Mouse (Mus musculus) megakaryocyte progenitor cell, adult 5-6 weeks (primary cell): ENCODE measurements around the gene Top2a. TPM values are rescaled to one million over a fixed set of nuclear protein-coding genes. Genes with fewer than 3 reads are reported as not detected.

ENCODE experiments used
- ATAC-seq: replicated peaks from 2 replicates; pipeline ENCODE4 v1.8.0; 2016; ENCODE audit warnings: mild to moderate bottlenecking, moderate TSS enrichment, inconsistent platforms; ENCODE audit not compliant: poor library complexity
- total RNA-seq, 2 experiments: library from RNA; stranded (forward) in 1 of 2; stranded (reverse) in 1 of 2; fragments of 157-497, 149-512 nt in 1 of 2; fragments of 200-1000 nt in 1 of 2; gene quantifications; 2 replicates each; pipeline versions ENCODE4 v1.2.3 to v1.2.4; 2015 to 2017

Gene Top2a
- total RNA-seq, 2 experiments from 2014 or later: 284 to 584 TPM

DNA sequence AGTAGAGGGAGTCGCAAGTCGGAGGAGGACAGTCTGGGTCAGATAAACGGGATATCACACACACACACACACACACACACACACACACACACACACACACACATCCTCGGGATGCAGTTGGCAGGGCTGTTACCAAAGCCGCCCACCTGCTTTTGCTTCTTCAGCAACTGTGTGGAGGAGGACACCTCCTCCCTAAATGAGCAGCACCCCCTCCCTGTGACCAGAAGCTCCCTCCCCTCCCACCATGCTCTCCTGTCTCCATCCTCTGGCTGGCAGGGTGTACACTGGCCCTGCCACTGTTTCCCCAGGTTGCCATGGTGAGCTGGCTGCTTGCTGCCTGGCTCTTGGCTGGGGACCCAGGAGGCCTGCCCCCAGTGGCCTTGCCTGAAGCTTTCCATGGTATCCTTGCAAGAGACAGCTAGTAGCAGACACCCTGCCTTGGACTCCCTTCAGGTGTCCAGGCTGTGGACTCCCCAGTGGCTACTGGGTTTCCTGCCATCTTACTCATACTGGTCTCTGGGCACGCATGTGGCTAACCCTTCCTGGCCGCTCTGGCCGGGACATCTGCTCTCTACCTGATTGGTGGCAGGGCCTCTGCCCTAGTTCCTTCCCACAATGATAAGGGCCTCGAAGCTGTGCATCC is 57.4 kb downstream of the Top2a start:
- ATAC-seq: peak; percentile 32

DNA sequence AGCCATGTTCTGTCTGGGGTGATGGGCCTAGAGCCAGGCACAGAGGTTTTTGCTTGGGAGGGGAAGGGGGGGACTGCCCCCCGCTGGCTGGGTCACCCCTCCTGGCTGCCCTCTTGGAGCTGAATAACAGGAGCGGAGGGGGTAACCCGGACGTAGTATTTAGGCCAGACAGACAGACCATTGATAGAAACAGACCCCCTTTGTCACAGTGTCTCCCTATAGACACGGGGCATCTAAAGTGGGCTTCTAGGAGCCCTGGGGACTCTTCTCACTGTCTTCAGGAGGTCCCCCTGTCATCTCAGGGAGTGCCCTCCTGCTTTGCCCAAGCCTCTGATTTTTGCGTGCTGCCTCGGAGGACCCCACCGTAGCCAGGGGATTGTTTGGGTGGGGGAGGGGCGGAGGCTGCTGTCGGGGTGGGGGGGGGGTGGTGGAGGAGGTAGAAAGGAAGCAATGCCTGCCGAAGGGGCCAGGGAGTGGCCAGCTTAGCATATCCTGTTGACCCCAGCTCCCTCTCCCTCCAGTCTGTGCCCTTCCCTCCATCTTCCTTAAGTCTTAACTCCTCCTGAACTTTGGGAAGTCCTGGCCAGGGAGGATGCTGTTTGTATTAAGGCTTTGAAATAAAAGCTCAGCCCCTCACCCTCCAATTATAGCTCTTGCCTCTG is 58.4 kb downstream of the Top2a start:
- ATAC-seq: no peak

DNA sequence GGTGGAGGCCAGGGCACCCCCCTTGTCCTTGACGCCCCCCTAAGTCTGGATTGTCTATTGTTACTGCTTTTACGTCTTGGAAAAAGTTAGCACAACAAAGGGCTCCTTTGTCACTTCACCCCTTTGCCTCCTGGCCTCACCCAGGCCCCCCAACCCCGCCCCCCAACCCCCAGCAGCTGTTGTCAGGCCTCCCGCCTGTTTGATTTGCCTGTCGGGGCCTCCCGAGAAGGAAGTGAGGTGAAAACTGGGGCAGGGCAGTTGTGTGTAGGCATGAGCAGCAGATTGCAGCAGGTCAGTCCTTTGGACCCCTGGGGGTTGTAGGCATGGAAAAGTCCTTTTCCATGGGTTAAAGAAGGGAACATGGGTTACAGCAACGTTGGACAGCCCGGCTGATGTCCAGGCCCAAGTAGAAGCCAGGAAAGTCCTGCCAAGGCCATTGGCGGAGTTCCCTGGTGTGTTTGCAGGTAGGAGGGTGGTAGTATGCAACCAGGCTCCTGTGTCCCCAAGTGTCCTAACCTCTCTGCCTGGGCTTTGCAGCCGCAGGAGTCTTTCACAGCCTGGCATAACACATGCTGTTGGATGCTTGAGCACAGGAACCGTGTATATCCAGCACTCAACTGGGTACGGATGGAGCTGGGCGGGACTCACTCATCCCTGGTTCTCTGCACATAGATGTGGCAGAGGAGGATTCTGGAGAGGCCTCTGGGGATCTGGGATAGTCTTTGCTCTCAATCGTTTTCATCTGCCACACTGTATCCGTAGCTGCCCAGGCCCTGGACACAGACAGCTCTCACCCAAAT is 59.2 kb downstream of the Top2a start:
- ATAC-seq: no peak

DNA sequence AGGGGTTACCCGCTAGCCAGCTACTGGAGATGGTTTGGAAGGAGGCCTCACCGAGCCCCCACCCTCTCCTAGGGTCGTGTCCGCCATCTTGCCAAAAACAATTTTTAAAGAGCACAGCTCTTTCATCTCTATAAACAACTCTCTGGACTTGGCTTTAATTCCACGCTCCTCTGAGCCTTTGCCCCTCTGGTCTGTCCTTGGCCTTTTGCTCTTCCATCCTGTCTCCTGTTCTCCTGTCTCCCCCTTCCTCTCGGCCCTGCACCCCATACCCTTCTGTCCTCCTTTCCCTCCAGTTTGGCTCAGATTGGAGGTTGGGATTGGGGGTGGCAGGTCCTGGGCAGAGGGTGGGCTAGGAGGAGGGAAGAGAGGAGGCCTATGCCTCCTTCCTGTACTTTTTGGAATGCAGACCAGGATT is 59.8 kb downstream of the Top2a start:
- ATAC-seq: no peak

- peak; percentile 32 for ATAC-seq
Observed at GRCm38 (mm10) chr11:98963191-98964021, 60.6 kb downstream of the Top2a start.

DNA sequence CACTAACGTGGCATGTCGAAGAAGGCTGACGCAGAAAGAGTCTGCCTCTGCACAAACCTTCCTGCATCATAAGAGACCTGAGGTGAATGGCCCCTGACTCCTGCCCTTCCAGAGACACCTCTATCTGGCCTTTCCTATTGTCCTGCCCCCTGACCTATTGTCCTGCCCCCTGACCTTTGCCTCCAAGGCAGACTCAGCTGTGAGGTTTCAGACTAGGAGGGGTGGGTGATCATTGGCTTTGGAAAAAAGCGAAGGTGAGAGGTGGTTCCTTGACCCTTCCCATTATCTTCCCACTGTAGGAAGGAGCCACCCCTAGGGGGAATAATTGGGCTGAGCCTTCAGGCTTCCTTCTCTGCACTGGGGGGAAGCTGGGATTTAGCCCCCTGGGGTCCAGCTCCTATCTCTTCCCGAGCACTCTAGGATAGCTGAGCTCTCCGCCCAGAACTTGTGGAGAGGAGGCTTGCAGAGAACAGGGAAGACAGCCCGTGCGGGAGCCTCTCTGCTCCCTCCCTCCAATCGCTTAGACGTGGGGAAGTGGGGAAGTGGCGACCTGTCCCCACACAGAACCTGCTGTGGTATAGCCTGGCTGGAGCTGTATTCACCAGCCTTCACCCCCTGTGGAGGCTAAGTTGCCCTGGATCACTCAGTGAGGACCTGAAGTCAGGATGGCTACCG is 61.4 kb downstream of the Top2a start:
- no peak for ATAC-seq

DNA sequence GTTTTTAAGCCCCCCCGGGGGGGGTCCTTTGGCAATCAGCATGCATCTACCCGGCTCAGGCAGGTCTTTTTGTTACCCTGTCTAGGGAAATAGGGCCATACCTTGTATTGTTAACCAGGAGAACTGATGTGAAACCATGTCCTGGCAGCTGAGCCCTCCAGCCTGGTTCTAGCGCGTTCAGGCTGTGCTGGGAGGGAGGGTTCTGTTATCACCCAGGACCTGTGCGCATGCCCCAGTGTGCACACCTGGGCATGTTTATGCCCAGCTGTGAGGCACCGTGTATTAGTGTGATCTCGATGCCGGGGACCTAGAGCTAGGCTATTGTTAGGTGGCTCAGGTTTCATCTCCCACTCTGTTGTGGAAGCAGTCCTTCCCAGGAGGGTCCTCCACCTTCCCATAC is 62.2 kb downstream of the Top2a start:
- ATAC-seq: no peak

GRCm38 (mm10) chr11:98961051-98961592 is 62.9 kb downstream of the Top2a start:
- ATAC-seq: no peak

- ATAC-seq: 0 out of 2 replicates have a peak, but pooled peaks have one; percentile 12
Observed at GRCm38 (mm10) chr11:98960313-98960906, 63.6 kb downstream of the Top2a start.

- peak; percentile 77 for ATAC-seq
Observed at GRCm38 (mm10) chr11:98959437-98960312, 64.3 kb downstream of the Top2a start.

GRCm38 (mm10) chr11:98956340-98956739 is 67.6 kb downstream of the Top2a start:
- ATAC-seq: no peak

DNA sequence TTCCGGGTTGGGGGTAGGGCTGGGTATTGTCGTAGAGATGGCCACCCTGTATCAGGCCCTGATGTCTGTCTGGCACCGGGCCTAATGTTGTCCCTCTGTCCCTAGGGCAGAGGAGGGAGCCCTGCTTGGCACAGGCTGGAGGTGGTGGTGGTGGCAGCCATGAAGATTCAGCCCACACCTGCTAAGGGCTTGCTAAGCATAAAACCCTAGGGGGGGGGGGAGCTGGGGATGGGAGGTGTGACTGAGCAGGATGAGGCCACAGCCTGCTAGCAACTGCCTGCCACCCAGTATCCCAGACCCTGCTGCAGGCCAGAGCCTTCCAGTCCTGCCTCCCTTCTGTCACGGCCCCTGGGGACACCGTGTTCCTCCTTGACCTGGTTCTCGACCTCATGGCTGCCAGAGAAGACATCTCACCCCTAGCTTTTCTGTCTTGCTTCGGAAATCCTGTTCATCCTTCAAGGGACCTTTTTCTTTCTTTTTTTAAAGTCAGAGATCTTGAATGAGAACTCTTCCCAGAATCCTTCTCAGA is 68.2 kb downstream of the Top2a start:
- no peak for ATAC-seq

DNA sequence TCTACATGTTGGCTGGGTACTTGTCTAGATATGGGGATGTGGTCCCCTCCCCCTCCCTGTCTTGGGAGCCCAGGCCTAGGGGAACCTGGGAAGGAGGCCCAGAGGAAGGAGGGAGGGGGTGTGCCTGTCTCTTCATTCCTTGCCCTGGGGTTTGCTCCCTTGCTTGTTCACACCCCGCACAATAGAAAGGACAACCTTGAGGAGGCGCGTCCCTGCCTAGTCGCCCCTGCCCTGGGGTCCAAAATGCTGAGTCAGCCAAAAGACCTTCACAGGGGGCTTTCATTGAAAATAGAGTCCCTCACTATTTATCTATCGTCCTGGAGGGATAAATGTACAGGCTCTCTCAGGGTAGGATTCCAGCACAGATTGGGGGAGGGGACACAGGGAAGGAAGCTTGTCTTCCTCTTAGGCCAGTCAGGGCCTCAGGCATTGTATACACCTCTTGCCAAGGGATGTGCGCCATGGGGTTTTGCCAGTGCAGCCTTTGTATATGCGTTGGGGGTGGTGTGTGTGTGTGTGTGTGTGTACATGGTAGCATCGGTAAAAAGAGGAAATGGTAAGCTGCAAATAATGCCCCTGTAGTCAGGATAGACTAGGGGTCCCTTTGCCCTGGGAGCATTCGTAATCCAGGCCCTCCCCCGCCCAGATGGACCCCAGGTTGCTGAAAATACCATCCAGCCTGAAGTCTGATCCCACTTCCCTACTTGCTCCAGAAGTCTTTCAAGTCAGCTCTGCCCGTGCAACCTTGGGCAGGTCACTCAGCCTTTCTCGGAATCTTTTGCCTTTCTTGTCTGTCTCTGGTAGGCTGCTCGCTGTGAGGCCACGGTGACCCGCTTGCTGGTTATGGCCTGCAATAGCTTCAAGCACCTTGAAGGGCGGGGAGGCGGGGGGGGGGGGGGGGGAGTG is 68.9 kb downstream of the Top2a start:
- no peak for ATAC-seq

DNA sequence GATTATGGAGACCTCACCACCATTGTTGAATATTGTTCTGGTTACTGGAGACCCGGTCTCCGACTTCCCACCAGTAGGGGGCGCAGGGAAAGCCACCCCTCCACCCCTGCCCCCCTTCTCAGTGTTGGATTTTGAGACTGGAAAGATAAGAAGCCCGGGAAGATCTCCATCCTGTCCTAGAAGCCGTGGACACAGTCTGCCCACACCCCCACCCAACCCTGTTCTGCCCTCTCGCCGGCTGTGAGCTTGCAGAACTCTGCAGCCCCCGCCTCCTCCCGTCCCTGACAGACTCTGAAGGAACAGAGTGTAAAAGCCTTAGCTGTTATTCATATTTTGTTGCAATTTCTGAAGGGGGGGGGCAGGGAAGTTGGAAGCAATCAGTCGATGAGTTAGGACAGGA is 69.6 kb downstream of the Top2a start:
- ATAC-seq: peak; percentile 21; the same call in 1 of the 2 replicates

- no peak for ATAC-seq
Observed at GRCm38 (mm10) chr11:98953835-98954320, 70.1 kb downstream of the Top2a start.

DNA sequence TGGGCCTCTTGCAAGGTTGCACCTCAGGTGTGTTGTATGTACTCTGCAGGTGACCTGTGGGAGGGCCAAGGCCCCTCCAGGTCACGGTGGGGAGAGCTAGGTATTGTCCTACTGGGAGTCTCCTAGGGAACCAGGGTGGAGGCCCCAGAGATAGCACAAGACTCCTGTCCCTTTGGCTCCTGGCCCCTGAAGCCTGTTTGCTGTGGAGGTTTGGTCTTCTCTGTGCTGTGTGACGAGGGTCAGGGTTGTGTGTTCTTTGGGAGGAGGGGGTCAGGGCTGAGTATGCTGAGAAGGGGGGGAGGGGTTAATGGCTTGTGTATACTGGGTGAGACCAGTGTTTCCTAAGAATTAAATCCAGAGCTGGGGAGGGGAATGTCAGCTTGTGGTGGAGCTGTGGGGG is 70.6 kb downstream of the Top2a start:
- ATAC-seq: no peak

DNA sequence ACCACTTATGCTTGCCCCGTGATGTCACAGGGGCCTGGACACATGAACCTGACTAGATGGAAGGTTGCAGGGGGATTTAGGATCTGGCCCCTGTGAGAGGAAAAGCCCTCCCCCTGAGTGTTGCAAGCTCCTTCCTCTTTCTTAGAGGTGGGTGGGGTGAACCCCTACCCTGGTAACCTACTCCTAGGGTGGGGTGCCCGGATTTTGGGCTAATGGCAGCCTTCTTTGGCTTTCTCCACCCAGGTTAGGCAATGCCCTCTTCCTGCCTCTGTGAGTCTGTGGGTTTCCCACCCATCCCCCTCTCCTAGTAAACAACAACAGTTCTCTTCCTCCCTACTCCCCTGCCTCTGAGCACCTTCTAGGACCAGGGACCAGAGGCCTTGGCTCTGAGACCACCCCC is 71.3 kb downstream of the Top2a start:
- peak; percentile 45 for ATAC-seq
